Mouse (Mus musculus): Measurements from ENCODE around the gene Ddx3x. TPM values are rescaled to one million over a fixed set of nuclear protein-coding genes. Genes with fewer than 3 reads are reported as not detected.

Ddx3x gene
- polyA plus RNA-seq, 1 experiment = 74.9 TPM

GRCm38 (mm10) chrX:13242320-13243096, 38.3 kb upstream of the Ddx3x start:
- TF ChIP-seq POLR2A (IDR thresholded peaks at IDR 0.05; ENCODE audit: extremely low read depth, insufficient read depth, low read length) = peak; percentile 72; the same call in 1 of the 2 replicates
- no peak for TF ChIP-seq CTCF (IDR thresholded peaks at IDR 0.05; ENCODE audit: extremely low read depth, insufficient read depth, low read length)

GRCm38 (mm10) chrX:13243133-13244123, 37.3 kb upstream of the Ddx3x start:
- peak overlapping the region; percentile 82 for H3K27ac ChIP-seq (ENCODE audit: insufficient read depth, low read length)
- TF ChIP-seq CTCF (IDR thresholded peaks at IDR 0.05; ENCODE audit: extremely low read depth, insufficient read depth, low read length) = no peak
- no peak for TF ChIP-seq POLR2A (IDR thresholded peaks at IDR 0.05; ENCODE audit: extremely low read depth, insufficient read depth, low read length)
- H3K4me1 ChIP-seq (ENCODE audit: control insufficient read depth, insufficient read depth, low read length) = no peaks in the 10 kb centered on the region

More at GRCm38 (mm10) chrX:13242320-13243096, 38.3 kb upstream of the Ddx3x start:
- Histone ChIP-seq H3K4me1 (ENCODE audit: control insufficient read depth, insufficient read depth, low read length) (no peaks in the 10 kb centered on the region), H3K27ac (ENCODE audit: insufficient read depth, low read length) (peak overlapping the region; percentile 94), H3K4me3 (ENCODE audit: insufficient read depth, low read length) (peak overlapping the region; percentile 42)

DNA sequence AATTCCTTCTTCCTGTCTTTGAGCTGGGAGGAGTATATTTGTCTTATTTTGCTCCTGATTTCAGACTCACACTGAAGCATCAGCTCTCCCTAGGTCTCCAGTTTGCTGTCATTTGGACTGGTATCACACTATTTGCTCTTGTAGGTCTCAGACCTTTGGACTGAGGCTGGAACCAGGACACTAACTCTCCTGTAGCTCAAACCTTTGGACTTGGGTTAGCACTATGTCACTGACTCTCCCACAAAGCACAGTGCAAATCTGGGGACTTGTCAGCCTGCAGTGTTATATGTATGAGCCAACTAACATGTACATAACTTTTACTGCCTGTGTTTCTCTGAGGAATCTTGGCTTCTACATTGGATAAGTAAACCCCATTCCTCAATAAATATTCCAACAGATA, 36.2 kb upstream of the Ddx3x start:
- Histone ChIP-seq H3K27ac (ENCODE audit: insufficient read depth, low read length) (no peak overlapping the region), H3K4me1 (ENCODE audit: control insufficient read depth, insufficient read depth, low read length) (no peaks in the 10 kb centered on the region), H3K4me3 (ENCODE audit: insufficient read depth, low read length) (no peak overlapping the region)
- TF ChIP-seq POLR2A (IDR thresholded peaks at IDR 0.05; ENCODE audit: extremely low read depth, insufficient read depth, low read length) = no peak
- TF ChIP-seq CTCF (IDR thresholded peaks at IDR 0.05; ENCODE audit: extremely low read depth, insufficient read depth, low read length) = no peak

More at GRCm38 (mm10) chrX:13243133-13244123, 37.3 kb upstream of the Ddx3x start:
- H3K4me3 ChIP-seq (ENCODE audit: insufficient read depth, low read length) = peak overlapping the region; percentile 42

DNA sequence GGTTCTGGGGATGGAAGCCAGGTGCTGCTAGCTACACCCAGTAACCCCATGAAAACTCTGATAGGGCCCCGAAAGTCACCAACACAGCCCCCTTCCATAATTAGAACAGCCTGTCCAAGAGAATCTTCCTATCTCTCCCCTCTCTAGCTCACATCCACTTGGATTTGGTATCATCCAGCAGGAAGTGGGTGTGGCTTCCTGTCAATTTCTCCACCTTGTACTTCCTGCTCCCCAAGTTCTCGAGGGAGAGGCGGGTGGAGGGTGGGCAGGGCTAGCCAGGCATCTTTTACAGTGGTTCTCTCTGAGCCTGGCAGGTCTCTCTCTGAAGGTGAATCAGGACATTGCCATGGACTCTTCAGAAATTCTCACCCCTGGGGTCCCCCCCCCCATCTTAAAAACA, 35.7 kb upstream of the Ddx3x start:
- no peak overlapping the region for H3K4me3 ChIP-seq (ENCODE audit: insufficient read depth, low read length)
- H3K4me1 ChIP-seq (ENCODE audit: control insufficient read depth, insufficient read depth, low read length) = no peaks in the 10 kb centered on the region
- TF ChIP-seq CTCF (IDR thresholded peaks at IDR 0.05; ENCODE audit: extremely low read depth, insufficient read depth, low read length) (no peak), POLR2A (IDR thresholded peaks at IDR 0.05; ENCODE audit: extremely low read depth, insufficient read depth, low read length) (no peak)
- no peak overlapping the region for H3K27ac ChIP-seq (ENCODE audit: insufficient read depth, low read length)

DNA sequence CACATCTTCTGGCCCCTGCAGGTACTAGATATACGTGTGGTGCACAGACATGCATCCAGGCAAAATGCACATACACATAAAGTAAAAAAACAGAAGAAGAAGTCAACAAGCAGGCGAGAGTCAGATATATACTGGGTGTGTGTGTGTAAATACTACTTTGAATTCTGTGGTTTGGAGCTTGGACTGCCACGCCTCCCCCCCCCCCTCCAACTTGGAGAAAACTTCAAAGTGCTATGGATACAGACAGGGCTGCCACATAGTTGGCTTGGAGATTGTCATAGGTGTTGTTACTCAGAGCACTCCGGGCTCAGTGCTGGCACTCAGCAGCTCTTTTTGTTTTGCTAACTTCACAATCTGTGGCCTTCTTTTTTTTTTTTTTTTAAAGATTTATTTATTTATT, 29.1 kb upstream of the Ddx3x start:
- TF ChIP-seq POLR2A (IDR thresholded peaks at IDR 0.05; ENCODE audit: extremely low read depth, insufficient read depth, low read length) = no peak
- TF ChIP-seq CTCF (IDR thresholded peaks at IDR 0.05; ENCODE audit: extremely low read depth, insufficient read depth, low read length) = no peak

GRCm38 (mm10) chrX:13254273-13254672, 26.5 kb upstream of the Ddx3x start:
- TF ChIP-seq CTCF (IDR thresholded peaks at IDR 0.05; ENCODE audit: extremely low read depth, insufficient read depth, low read length) = no peak
- no peak for TF ChIP-seq POLR2A (IDR thresholded peaks at IDR 0.05; ENCODE audit: extremely low read depth, insufficient read depth, low read length)
- Histone ChIP-seq H3K4me3 (ENCODE audit: insufficient read depth, low read length) (no peak overlapping the region), H3K4me1 (ENCODE audit: control insufficient read depth, insufficient read depth, low read length) (no peaks in the 10 kb centered on the region), H3K27ac (ENCODE audit: insufficient read depth, low read length) (no peak overlapping the region)

More for the DNA sequence above, 29.1 kb upstream of the Ddx3x start:
- Histone ChIP-seq H3K27ac (ENCODE audit: insufficient read depth, low read length) (no peak overlapping the region), H3K4me1 (ENCODE audit: control insufficient read depth, insufficient read depth, low read length) (no peaks in the 10 kb centered on the region), H3K4me3 (ENCODE audit: insufficient read depth, low read length) (no peak overlapping the region)

- H3K4me1 ChIP-seq (ENCODE audit: control insufficient read depth, insufficient read depth, low read length) = no peaks in the 10 kb centered on the region
- no peak overlapping the region for H3K27ac ChIP-seq (ENCODE audit: insufficient read depth, low read length)
- H3K4me3 ChIP-seq (ENCODE audit: insufficient read depth, low read length) = no peak overlapping the region
- no peak for TF ChIP-seq POLR2A (IDR thresholded peaks at IDR 0.05; ENCODE audit: extremely low read depth, insufficient read depth, low read length)
- TF ChIP-seq CTCF (IDR thresholded peaks at IDR 0.05; ENCODE audit: extremely low read depth, insufficient read depth, low read length) = no peak
These were observed 17.4 kb upstream of the Ddx3x start for GRCm38 (mm10) chrX:13263356-13263755.

- H3K4me1 ChIP-seq (ENCODE audit: control insufficient read depth, insufficient read depth, low read length) = no peaks in the 10 kb centered on the region
These were observed 5.1 kb upstream of the Ddx3x start for GRCm38 (mm10) chrX:13275519-13276137.

DNA sequence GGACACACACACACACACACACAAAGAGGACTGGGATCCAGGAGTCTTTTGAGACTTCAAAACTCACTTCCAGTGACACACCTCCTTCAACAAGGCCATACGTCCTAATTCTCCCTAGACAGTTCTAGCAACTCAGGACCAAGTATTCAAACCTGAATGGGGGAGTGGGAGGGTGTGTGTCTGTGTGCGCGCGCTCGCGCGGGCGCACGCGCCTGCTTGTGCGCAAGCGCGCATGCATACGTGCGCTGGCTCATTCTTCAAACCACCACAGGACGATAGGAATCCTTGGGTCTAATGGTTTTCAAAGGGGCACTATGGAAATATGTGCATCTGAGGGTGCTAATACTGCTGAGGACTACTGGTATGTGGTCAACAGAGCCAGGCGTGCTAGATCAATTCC, 1.8 kb upstream of the Ddx3x start:
- H3K4me1 ChIP-seq (ENCODE audit: control insufficient read depth, insufficient read depth, low read length) = no peaks in the 10 kb centered on the region
- H3K4me3 ChIP-seq (ENCODE audit: insufficient read depth, low read length) = no peak overlapping the region
- no peak overlapping the region for H3K27ac ChIP-seq (ENCODE audit: insufficient read depth, low read length)
- TF ChIP-seq CTCF (IDR thresholded peaks at IDR 0.05; ENCODE audit: extremely low read depth, insufficient read depth, low read length) (no peak), POLR2A (IDR thresholded peaks at IDR 0.05; ENCODE audit: extremely low read depth, insufficient read depth, low read length) (no peak)

More at GRCm38 (mm10) chrX:13275519-13276137, 5.1 kb upstream of the Ddx3x start:
- TF ChIP-seq CTCF (IDR thresholded peaks at IDR 0.05; ENCODE audit: extremely low read depth, insufficient read depth, low read length) (no peak), POLR2A (IDR thresholded peaks at IDR 0.05; ENCODE audit: extremely low read depth, insufficient read depth, low read length) (no peak)
- Histone ChIP-seq H3K27ac (ENCODE audit: insufficient read depth, low read length) (no peak overlapping the region), H3K4me3 (ENCODE audit: insufficient read depth, low read length) (no peak overlapping the region)
